8 mouse cellular contexts compared by ENCODE assay signal in the genomic region with DNA sequence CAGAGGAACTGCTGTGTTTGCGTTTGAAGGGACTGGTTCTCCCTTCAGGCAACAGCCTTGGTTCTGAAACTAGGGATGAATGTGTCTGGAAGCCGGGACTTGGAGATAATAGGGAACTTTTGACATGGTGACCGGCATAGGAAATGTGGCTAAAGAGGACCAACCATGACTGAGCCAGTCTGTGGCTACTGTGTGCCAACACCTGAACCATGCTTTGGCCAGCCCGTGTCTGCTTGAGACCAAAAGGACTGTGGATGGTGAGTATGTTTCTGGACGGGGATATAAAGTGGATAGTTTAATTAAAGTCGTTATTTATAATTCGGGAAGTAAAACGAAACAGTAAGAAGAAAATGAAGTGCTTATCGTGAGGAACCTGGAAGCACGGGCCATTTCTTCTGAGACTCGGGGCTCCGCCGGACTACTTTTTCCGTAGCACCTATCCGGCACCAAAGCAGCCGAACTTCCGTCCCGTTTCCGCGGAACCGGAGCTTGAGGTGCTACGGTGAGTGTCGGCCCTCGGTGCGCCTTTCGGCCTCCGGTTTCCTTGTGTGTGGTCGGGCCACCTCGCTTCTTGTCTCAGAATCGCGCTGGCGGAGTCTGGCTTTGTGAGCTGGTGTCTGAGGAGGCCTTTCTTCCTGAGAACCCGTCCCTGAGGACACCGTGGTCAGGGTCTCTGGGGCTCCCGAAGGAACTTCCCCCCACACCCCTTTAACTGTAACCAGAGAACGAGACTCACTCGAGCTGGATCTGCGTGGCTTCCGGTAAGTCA. TPM values are rescaled to one million over a fixed set of nuclear protein-coding genes. Genes with fewer than 3 reads are reported as not detected.
A peak's percentile ranks its signal among the peaks of the same experiment; 100 is the strongest.
DNase-seq lines count a peak whose midpoint lies in the region; ATAC-seq and TF ChIP-seq lines count a peak whose summit lies in the region.

TSS of gene Aar2 (plus strand) at position 462 of the 769 bp plus-strand sequence.

- peak within 1 kb of the TSS; percentile 86 to 95 (median 91) for H3K4me3 ChIP-seq in CH12.LX (replicated peaks in 1 of 3; ENCODE audit: low read depth in 2 of 3, low read length in 2 of 3, poor library complexity in 1 of 3)
- peak within 1 kb of the TSS; percentile 88 for H3K4me3 ChIP-seq in forebrain, embryonic 11.5 days (ENCODE audit: low read depth, low read length)
- peak within 1 kb of the TSS; percentile 99 for H3K4me3 ChIP-seq in heart, embryonic 16.5 days (ENCODE audit: low read length)
- peak within 1 kb of the TSS; percentile 89 for H3K4me3 ChIP-seq in liver, embryonic 16.5 days (ENCODE audit: low read depth, low read length)
- peak within 1 kb of the TSS; percentile 85 for H3K4me3 ChIP-seq in neural tube, embryonic 13.5 days

- no peak for TF ChIP-seq RAD21 in CH12.LX (IDR thresholded peaks at IDR 0.05; ENCODE audit: low read depth, low read length)

- TF ChIP-seq POLR2A in CH12.LX (IDR thresholded peaks at IDR 0.05; ENCODE audit: low read depth, low read length) = peak; percentile 93

- WGBS in forebrain, embryonic 11.5 days = 6% methylated on average over 39 of the region's 39 CpGs
- WGBS in heart, embryonic 16.5 days = 6% methylated on average over 39 of the region's 39 CpGs
- 4% methylated on average over 39 of the region's 39 CpGs for WGBS in liver, embryonic 16.5 days (ENCODE audit: insufficient replicate concordance)
- 5% methylated on average over 39 of the region's 39 CpGs for WGBS in neural tube, embryonic 13.5 days

- ATAC-seq in forebrain, embryonic 11.5 days (replicated peaks; ENCODE audit: low FRiP score) = no peak
- ATAC-seq in heart, embryonic 16.5 days (replicated peaks; ENCODE audit: extremely low read depth, insufficient read depth, low FRiP score) = no peak; the same call in 1 of the 2 replicates
- ATAC-seq in liver, embryonic 16.5 days (ENCODE audit: low read depth) = peak; percentile 55
- ATAC-seq in neural tube, embryonic 13.5 days (ENCODE audit: low read depth) = peak; percentile 71

- H3K27ac ChIP-seq in CH12.LX (ENCODE audit: insufficient read depth, low read depth) = peak within 1 kb of the TSS; percentile 55; the same call in 1 of the 2 replicates
- H3K27ac ChIP-seq in forebrain, embryonic 11.5 days (ENCODE audit: low read depth, low read length) = no peak within 1 kb of the TSS
- peak within 1 kb of the TSS; percentile 86 for H3K27ac ChIP-seq in heart, embryonic 16.5 days (ENCODE audit: low read length)
- peak within 1 kb of the TSS; percentile 69; the same call in 1 of the 2 replicates for H3K27ac ChIP-seq in liver, embryonic 16.5 days (ENCODE audit: low read length)
- H3K27ac ChIP-seq in neural tube, embryonic 13.5 days (replicated peaks) = peak within 1 kb of the TSS; percentile 46

- TF ChIP-seq CTCF in CH12.LX (conservative IDR thresholded peaks at IDR 0.05 in 1 of 2, IDR thresholded peaks at IDR 0.05 in 1 of 2; ENCODE audit: low read depth in 2 of 2, low read length in 2 of 2) = no peak

- no peaks in the 10 kb centered on the region for H3K9me3 ChIP-seq in CH12.LX (replicated peaks; ENCODE audit: low read length)
- no peaks in the 10 kb centered on the region for H3K9me3 ChIP-seq in forebrain, embryonic 11.5 days (ENCODE audit: control insufficient read depth, low read length)
- H3K9me3 ChIP-seq in heart, embryonic 16.5 days (replicated peaks; ENCODE audit: control insufficient read depth, low read length) = no peaks in the 10 kb centered on the region
- H3K9me3 ChIP-seq in liver, embryonic 16.5 days (replicated peaks; ENCODE audit: control insufficient read depth, low read length) = no peaks in the 10 kb centered on the region
- H3K9me3 ChIP-seq in neural tube, embryonic 13.5 days = no peaks in the 10 kb centered on the region

- peak; percentile 78 for DNase-seq in CH12.LX (ENCODE audit: extremely low read depth)
- peak; percentile 79 for DNase-seq in c-Kit-positive CD71-positive TER-119-negative erythroid progenitor cells, embryonic 14.5 days (ENCODE audit: low read depth)
- peak; percentile 90 for DNase-seq in forebrain, embryonic 11.5 days (ENCODE audit: low spot score)
- DNase-seq in kidney, postnatal 36 days = peak; percentile 80 to 89
- peak; percentile 87 for DNase-seq in testis, postnatal 10 days (ENCODE audit: low spot score)

- no peak for TF ChIP-seq EP300 in CH12.LX (IDR thresholded peaks at IDR 0.05; ENCODE audit: low read length)

- H3K27me3 ChIP-seq in CH12.LX (replicated peaks) = no peaks in the 10 kb centered on the region
- H3K27me3 ChIP-seq in forebrain, embryonic 11.5 days (ENCODE audit: control insufficient read depth, insufficient read depth, low read length) = no peaks in the 10 kb centered on the region
- no peaks in the 10 kb centered on the region for H3K27me3 ChIP-seq in heart, embryonic 16.5 days (ENCODE audit: control insufficient read depth, insufficient read depth, low read length)
- no peaks in the 10 kb centered on the region for H3K27me3 ChIP-seq in liver, embryonic 16.5 days (ENCODE audit: control insufficient read depth, insufficient read depth, low read depth, low read length)
- H3K27me3 ChIP-seq in neural tube, embryonic 13.5 days = no peaks in the 10 kb centered on the region

- peaks cover 38% of the 10 kb centered on the region for H3K79me2 ChIP-seq in CH12.LX (replicated peaks; ENCODE audit: control insufficient read depth, extremely low read depth, insufficient read depth, poor library complexity, severe bottlenecking)

- peak within 1 kb of the TSS; percentile 97 for H3K9ac ChIP-seq in CH12.LX (ENCODE audit: insufficient read depth, low read depth)
- peak within 1 kb of the TSS; percentile 87 for H3K9ac ChIP-seq in forebrain, embryonic 11.5 days (ENCODE audit: low read length)
- H3K9ac ChIP-seq in heart, embryonic 16.5 days (ENCODE audit: low read length) = peak within 1 kb of the TSS; percentile 92
- H3K9ac ChIP-seq in liver, embryonic 16.5 days (ENCODE audit: low read depth, low read length) = peak within 1 kb of the TSS; percentile 90
- H3K9ac ChIP-seq in neural tube, embryonic 13.5 days = peak within 1 kb of the TSS; percentile 85

- H3K4me2 ChIP-seq in CH12.LX (ENCODE audit: insufficient read depth, low read depth, poor library complexity, severe bottlenecking) = peak within 1 kb of the TSS; percentile 97
- H3K4me2 ChIP-seq in forebrain, embryonic 11.5 days (ENCODE audit: low read depth, low read length, severe bottlenecking) = peak within 1 kb of the TSS; percentile 89
- peak within 1 kb of the TSS; percentile 94 for H3K4me2 ChIP-seq in heart, embryonic 16.5 days (ENCODE audit: low read depth, low read length)
- peak within 1 kb of the TSS; percentile 63 for H3K4me2 ChIP-seq in liver, embryonic 16.5 days (ENCODE audit: low read depth, low read length)
- peak within 1 kb of the TSS; percentile 86 for H3K4me2 ChIP-seq in neural tube, embryonic 13.5 days

- peaks cover 0 to 19% of the 10 kb centered on the region in 2 experiments; a peak in 2 of 4 replicates for H3K4me1 ChIP-seq in CH12.LX (ENCODE audit: control insufficient read depth in 1 of 2, insufficient read depth in 2 of 2)
- peaks cover 4% of the 10 kb centered on the region; the same call in 1 of the 2 replicates for H3K4me1 ChIP-seq in forebrain, embryonic 11.5 days (replicated peaks; ENCODE audit: control insufficient read depth, insufficient read depth, low read length)
- peaks cover 14% of the 10 kb centered on the region for H3K4me1 ChIP-seq in heart, embryonic 16.5 days (ENCODE audit: control insufficient read depth, insufficient read depth, low read length)
- H3K4me1 ChIP-seq in liver, embryonic 16.5 days (ENCODE audit: control insufficient read depth, low read depth, low read length) = peaks cover 5% of the 10 kb centered on the region
- peaks cover 26% of the 10 kb centered on the region for H3K4me1 ChIP-seq in neural tube, embryonic 13.5 days (replicated peaks)

- H3K36me3 ChIP-seq in CH12.LX (replicated peaks in 1 of 2; ENCODE audit: control insufficient read depth in 1 of 2, insufficient read depth in 1 of 2, low read length in 1 of 2) = peaks cover 17 to 32% of the 10 kb centered on the region in 2 experiments
- H3K36me3 ChIP-seq in forebrain, embryonic 11.5 days (ENCODE audit: control insufficient read depth, insufficient read depth, low read length) = no peaks in the 10 kb centered on the region
- H3K36me3 ChIP-seq in heart, embryonic 16.5 days (ENCODE audit: control insufficient read depth, insufficient read depth) = peaks cover 12% of the 10 kb centered on the region
- H3K36me3 ChIP-seq in liver, embryonic 16.5 days (ENCODE audit: control insufficient read depth, insufficient read depth) = peaks cover 10% of the 10 kb centered on the region
- peaks cover 18% of the 10 kb centered on the region for H3K36me3 ChIP-seq in neural tube, embryonic 13.5 days

- dilution Hi-C loops in CH12.LX (cut with MboI; ENCODE audit: extremely low pct_ligation_motif_present, extremely low pct_unique_long_range_greater_than_20kb, low sequenced_read_pairs) = no loop called here

- in situ Hi-C loops in CH12.LX (cut with MboI; ENCODE audit: low pct_ligation_motif_present, low pct_unique_long_range_greater_than_20kb, low sequenced_read_pairs) = no loop called here

TF ChIP-seq in CH12.LX, 34 proteins besides CTCF, POLR2A, EP300 and RAD21 (continues in another document):
- no peak for TF ChIP-seq JUND (conservative IDR thresholded peaks at IDR 0.05; ENCODE audit: low read depth, low read length)
- peak; percentile 84; the same call in 1 of the 2 replicates for TF ChIP-seq KAT2A (IDR thresholded peaks at IDR 0.05; ENCODE audit: insufficient replicate concordance, low read length)
- TF ChIP-seq TBP (conservative IDR thresholded peaks at IDR 0.05; ENCODE audit: low read depth, low read length) = peak; percentile 91
- TF ChIP-seq ELF1 (IDR thresholded peaks at IDR 0.05; ENCODE audit: low read depth, low read length) = peak; percentile 87
- no peak for TF ChIP-seq RCOR1 (conservative IDR thresholded peaks at IDR 0.05; ENCODE audit: low read depth, low read length)
- TF ChIP-seq MXI1 (IDR thresholded peaks at IDR 0.05; ENCODE audit: low read depth, low read length) = no peak; the same call in 1 of the 2 replicates
- TF ChIP-seq MAX (IDR thresholded peaks at IDR 0.05; ENCODE audit: low read length) = no peak
- peak; percentile 63 for TF ChIP-seq NELFE (IDR thresholded peaks at IDR 0.05; ENCODE audit: low read depth, low read length)
- peak; percentile 90 for TF ChIP-seq TCF12 (IDR thresholded peaks at IDR 0.05; ENCODE audit: low read depth, low read length)
- TF ChIP-seq HCFC1 (IDR thresholded peaks at IDR 0.05; ENCODE audit: low read depth, low read length) = peak; percentile 92
- peak; percentile 49; the same call in 1 of the 2 replicates for TF ChIP-seq MEF2A (IDR thresholded peaks at IDR 0.05; ENCODE audit: borderline replicate concordance, low read depth, low read length)

RNA-seq across cellular contexts. Expression of gene Aar2, which starts in this region (rescaled TPM):
- total RNA-seq in CH12.LX (2012; rRNA removed) = 18.4 and 21.6 TPM in 2 replicates
- 23.1 and 23.8 TPM in 2 replicates for total RNA-seq in CH12.LX (2014; rRNA removed)
- polyA plus RNA-seq in CH12.LX (2012; ENCODE audit: insufficient read length, low read depth) = 22.3 and 26.1 TPM in 2 replicates
- 45.9 and 50.0 TPM in 2 replicates for polyA plus RNA-seq in forebrain, embryonic 11.5 days (2014; fragmentation: Nextera tagmentation; extraction: Ambion mirVana)
- polyA plus RNA-seq in heart, embryonic 16.5 days (2015; fragmentation: Nextera tagmentation; extraction: Ambion mirVana) = 22.0 and 24.0 TPM in 2 replicates
- polyA plus RNA-seq in liver, embryonic 16.5 days (2015; fragmentation: Nextera tagmentation; extraction: Ambion mirVana) = 12.4 and 12.6 TPM in 2 replicates
- polyA plus RNA-seq in neural tube, embryonic 13.5 days (2015; fragmentation: Nextera tagmentation; extraction: Ambion mirVana) = 41.9 and 44.8 TPM in 2 replicates

Comparison
In these comparisons a context has a peak if more than half of its experiments do, and no peak if none do; other contexts are left out.
1. ATAC-seq: peak in liver, embryonic 16.5 days (single experiment) and neural tube, embryonic 13.5 days (single experiment); none in forebrain, embryonic 11.5 days (single experiment) and heart, embryonic 16.5 days (single experiment).
2. Peak in every context shown above with its lines, with median percentiles within 50 percentile points of each other: DNase-seq, H3K4me2 ChIP-seq, H3K4me3 ChIP-seq and H3K9ac ChIP-seq.